Mouse (Mus musculus): ENCODE measurements around the gene Wnt10b. TPM values are rescaled to one million over a fixed set of nuclear protein-coding genes. Genes with fewer than 3 reads are reported as not detected.
A peak's percentile ranks its signal among the peaks of the same experiment; 100 is the strongest.

The Wnt10b gene
- polyA plus RNA-seq, 1 experiment from 2014 or later = not detected

DNA sequence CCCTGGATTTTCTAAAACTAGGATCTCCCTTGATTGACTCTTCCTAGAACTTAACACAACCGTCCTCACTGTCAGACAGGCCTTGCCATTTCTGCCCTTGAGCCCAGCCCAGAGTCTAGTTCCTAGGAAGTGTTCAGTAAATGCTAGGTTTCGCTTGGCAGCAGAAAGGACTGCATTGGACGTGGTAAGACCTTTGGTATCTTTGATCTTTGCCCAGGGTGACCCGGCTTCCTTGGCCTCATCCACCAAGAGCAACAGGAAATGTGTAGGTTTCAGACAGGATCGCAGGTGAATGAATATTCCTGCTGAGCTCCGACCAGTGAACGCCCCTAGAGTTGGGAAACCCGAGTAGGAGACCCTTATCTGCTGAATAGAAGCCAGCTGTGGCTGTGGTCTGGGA lies 25.0 kb upstream of the Wnt10b start:
- Histone ChIP-seq H3K36me3 (ENCODE audit: control insufficient read depth, insufficient read depth, low read length) (no peaks in the 10 kb centered on the region), H3K27me3 (replicated peaks; ENCODE audit: control insufficient read depth, insufficient read depth, low read length) (peaks cover 93% of the 10 kb centered on the region), H3K4me3 (ENCODE audit: low read depth, low read length) (no peak overlapping the region), H3K4me1 (ENCODE audit: control insufficient read depth, insufficient read depth, low read length) (peaks cover 15% of the 10 kb centered on the region), H3K9ac (ENCODE audit: low read length) (no peak overlapping the region), H3K27ac (ENCODE audit: low read depth, low read length) (no peak overlapping the region), H3K4me2 (ENCODE audit: low read length) (no peak overlapping the region), H3K9me3 (replicated peaks; ENCODE audit: control insufficient read depth, low read length) (no peaks in the 10 kb centered on the region)
- DNase-seq (ENCODE audit: low spot score) (no peak), ATAC-seq (no peak)
- under 1% methylated on average over 8 of the region's 8 CpGs for WGBS

DNA sequence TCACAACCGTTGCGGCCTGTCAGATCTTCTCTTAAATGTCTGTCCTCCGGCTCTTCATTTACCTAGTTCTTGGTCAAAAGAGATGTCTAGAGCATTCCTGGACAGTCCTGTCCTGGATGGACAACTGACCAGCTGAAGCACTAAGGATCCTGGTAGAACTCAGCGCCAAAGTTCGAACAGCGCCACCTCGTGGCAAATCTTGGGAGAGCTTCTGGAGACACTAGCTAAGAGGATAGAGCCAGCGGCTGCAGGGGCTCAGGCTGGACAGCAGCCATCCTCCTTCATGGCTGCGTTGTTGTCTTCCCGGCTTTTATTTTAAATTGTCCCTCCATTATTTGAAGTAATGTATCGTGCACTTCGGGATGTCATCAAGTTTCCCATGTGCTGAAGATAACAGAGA lies 21.4 kb upstream of the Wnt10b start:
- Histone ChIP-seq H3K4me1 (ENCODE audit: control insufficient read depth, insufficient read depth, low read length) (peaks cover 15% of the 10 kb centered on the region), H3K9ac (ENCODE audit: low read length) (no peak overlapping the region), H3K9me3 (replicated peaks; ENCODE audit: control insufficient read depth, low read length) (no peaks in the 10 kb centered on the region), H3K27me3 (replicated peaks; ENCODE audit: control insufficient read depth, insufficient read depth, low read length) (peaks cover 86% of the 10 kb centered on the region), H3K4me2 (ENCODE audit: low read length) (no peak overlapping the region), H3K36me3 (ENCODE audit: control insufficient read depth, insufficient read depth, low read length) (no peaks in the 10 kb centered on the region), H3K27ac (ENCODE audit: low read depth, low read length) (no peak overlapping the region), H3K4me3 (ENCODE audit: low read depth, low read length) (no peak overlapping the region)
- peak; percentile 80 for DNase-seq (ENCODE audit: low spot score)
- 13% methylated on average over 12 of the region's 12 CpGs for WGBS
- no peak for ATAC-seq

DNA sequence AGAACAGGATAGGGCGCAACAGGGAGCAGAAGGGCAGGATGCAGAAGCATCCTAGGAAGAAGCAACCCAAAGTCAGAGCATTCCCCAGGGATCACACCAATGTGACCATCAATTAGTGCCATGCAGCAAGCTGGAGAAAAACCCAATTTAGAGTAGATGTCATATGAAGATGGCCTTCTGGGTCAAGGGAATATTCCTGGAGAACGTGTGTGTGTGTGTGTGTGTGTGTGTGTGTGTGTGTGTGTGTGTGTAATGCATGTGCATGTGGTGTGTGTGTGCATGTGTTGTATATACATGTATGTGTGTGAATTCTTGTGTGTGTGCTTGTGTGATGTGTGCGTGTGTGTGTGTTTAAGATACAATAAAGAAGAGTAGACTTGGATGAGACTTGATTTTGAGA lies 21.0 kb upstream of the Wnt10b start:
- H3K36me3 ChIP-seq (ENCODE audit: control insufficient read depth, insufficient read depth, low read length) = no peaks in the 10 kb centered on the region
- ATAC-seq = no peak
- no peak overlapping the region for H3K4me3 ChIP-seq (ENCODE audit: low read depth, low read length)
- no peak for DNase-seq (ENCODE audit: low spot score)
- no peak overlapping the region for H3K27ac ChIP-seq (ENCODE audit: low read depth, low read length)
- peaks cover 86% of the 10 kb centered on the region for H3K27me3 ChIP-seq (replicated peaks; ENCODE audit: control insufficient read depth, insufficient read depth, low read length)
- H3K4me2 ChIP-seq (ENCODE audit: low read length) = no peak overlapping the region
- no peak overlapping the region for H3K9ac ChIP-seq (ENCODE audit: low read length)
- 43% methylated on average over 3 of the region's 3 CpGs for WGBS
- H3K9me3 ChIP-seq (replicated peaks; ENCODE audit: control insufficient read depth, low read length) = no peaks in the 10 kb centered on the region
- peaks cover 15% of the 10 kb centered on the region for H3K4me1 ChIP-seq (ENCODE audit: control insufficient read depth, insufficient read depth, low read length)

DNA sequence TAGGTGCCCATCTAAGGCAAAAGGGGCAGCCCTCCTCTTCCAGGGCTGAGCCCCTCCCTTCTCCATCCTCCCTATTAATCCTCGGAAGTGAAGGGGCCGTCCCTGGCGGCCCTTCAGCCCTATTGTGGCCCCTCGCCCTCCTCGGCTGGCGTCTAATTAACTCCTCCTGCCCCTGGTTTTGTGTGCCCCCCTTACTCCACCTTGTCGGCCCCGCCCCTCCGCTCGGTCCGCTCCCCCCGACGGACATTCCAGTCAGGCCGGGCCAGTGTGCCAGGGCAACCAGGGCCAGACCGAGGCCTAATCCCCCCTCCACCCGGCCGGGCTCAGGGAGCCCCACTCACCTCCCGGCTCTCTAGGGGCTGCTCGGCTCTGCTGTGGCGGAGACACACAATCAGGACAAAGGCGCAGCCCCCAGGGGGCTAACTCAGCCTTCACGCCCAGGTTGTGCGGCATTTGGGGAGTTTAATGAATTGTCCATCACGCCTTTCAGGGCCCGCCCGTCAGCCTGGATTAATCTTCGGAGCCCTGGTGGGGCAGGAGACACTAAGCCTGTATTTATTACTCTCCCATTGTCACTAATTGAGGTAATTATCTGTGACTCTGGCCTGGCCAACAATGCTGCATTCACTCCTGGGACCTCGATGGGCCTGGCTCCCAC lies 20.0 kb upstream of the Wnt10b start:
- Histone ChIP-seq H3K27me3 (replicated peaks; ENCODE audit: control insufficient read depth, insufficient read depth, low read length) (peaks cover 86% of the 10 kb centered on the region), H3K36me3 (ENCODE audit: control insufficient read depth, insufficient read depth, low read length) (no peaks in the 10 kb centered on the region), H3K9me3 (replicated peaks; ENCODE audit: control insufficient read depth, low read length) (no peaks in the 10 kb centered on the region), H3K4me3 (ENCODE audit: low read depth, low read length) (no peak overlapping the region), H3K4me2 (ENCODE audit: low read length) (peak overlapping the region; percentile 27), H3K9ac (ENCODE audit: low read length) (no peak overlapping the region), H3K27ac (ENCODE audit: low read depth, low read length) (no peak overlapping the region), H3K4me1 (ENCODE audit: control insufficient read depth, insufficient read depth, low read length) (peaks cover 15% of the 10 kb centered on the region)
- ATAC-seq (peak; percentile 88), DNase-seq (ENCODE audit: low spot score) (peak; percentile 82)
- 1% methylated on average over 28 of the region's 28 CpGs for whole genome bisulfite sequencing

DNA sequence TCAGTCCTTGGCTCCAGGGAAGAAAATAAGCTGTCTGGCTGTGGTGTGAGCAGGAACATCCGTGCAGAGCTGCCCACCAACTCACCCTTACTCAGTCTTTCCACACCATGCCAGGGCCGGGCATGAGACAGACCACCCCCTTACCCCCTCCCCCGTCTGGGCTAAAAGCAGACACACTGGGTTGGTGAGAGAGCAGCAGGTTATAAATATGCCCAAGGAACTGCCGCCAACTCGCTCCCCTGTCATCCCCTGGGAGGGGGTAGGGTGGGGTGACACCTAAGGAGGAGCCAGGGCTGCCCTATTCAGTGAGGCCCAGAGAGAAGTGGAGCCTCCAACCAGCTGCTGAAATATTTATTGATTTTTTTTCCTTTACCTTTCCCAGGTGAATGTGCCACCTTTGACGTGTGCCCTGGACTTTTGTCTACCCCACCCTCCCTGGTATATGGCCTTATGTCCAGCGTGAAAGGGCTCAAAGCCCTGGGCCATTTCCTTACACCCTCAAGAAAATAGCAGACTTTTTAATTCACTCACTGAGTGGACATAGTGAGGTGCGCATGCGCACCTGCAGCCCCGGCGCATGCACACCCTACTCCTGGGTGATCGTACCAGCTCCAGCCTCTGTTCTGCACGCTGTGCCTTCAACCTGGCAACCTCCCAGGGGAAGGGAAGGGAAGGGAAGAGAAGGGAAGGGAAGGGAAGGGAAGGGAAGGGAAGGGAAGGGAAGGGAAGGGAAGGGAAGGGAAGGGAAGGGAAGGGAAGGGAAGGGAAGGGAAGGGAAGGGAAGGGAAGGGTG lies 19.0 kb upstream of the Wnt10b start:
- Histone ChIP-seq H3K36me3 (ENCODE audit: control insufficient read depth, insufficient read depth, low read length) (no peaks in the 10 kb centered on the region), H3K9ac (ENCODE audit: low read length) (no peak overlapping the region), H3K4me3 (ENCODE audit: low read depth, low read length) (no peak overlapping the region), H3K27ac (ENCODE audit: low read depth, low read length) (no peak overlapping the region), H3K9me3 (replicated peaks; ENCODE audit: control insufficient read depth, low read length) (no peaks in the 10 kb centered on the region), H3K27me3 (replicated peaks; ENCODE audit: control insufficient read depth, insufficient read depth, low read length) (peaks cover 86% of the 10 kb centered on the region), H3K4me1 (ENCODE audit: control insufficient read depth, insufficient read depth, low read length) (peaks cover 15% of the 10 kb centered on the region), H3K4me2 (ENCODE audit: low read length) (no peak overlapping the region)
- ATAC-seq (no peak), DNase-seq (ENCODE audit: low spot score) (peak; percentile 78)
- WGBS = 1% methylated on average over 13 of the region's 13 CpGs

DNA sequence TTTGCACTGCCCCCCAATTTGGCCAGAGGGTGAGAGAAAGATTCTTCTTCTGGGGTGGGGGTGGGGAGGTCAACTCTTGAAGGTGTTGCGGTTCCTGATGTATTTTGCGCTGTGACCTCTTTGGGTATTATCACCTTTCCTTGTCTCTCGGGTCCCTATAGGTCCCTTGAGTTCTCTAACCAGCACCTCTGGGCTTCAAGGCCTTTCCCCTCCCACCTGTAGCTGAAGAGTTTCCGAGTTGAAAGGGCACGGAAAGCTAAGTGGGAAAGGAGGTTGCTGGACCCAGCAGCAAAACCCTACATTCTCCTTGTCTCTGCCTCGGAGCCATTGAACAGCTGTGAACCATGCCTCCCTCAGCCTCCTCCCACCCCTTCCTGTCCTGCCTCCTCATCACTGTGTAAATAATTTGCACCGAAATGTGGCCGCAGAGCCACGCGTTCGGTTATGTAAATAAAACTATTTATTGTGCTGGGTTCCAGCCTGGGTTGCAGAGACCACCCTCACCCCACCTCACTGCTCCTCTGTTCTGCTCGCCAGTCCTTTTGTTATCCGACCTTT lies 15.3 kb upstream of the Wnt10b start:
- 2% methylated on average over 13 of the region's 13 CpGs for WGBS
- Histone ChIP-seq H3K27ac (ENCODE audit: low read depth, low read length) (no peak overlapping the region), H3K27me3 (replicated peaks; ENCODE audit: control insufficient read depth, insufficient read depth, low read length) (peaks cover 92% of the 10 kb centered on the region), H3K4me2 (ENCODE audit: low read length) (peak overlapping the region; percentile 39; the same call in 1 of the 2 replicates), H3K36me3 (ENCODE audit: control insufficient read depth, insufficient read depth, low read length) (no peaks in the 10 kb centered on the region), H3K4me1 (ENCODE audit: control insufficient read depth, insufficient read depth, low read length) (peaks cover 10% of the 10 kb centered on the region), H3K4me3 (ENCODE audit: low read depth, low read length) (peak overlapping the region; percentile 25; the same call in 1 of the 2 replicates), H3K9me3 (replicated peaks; ENCODE audit: control insufficient read depth, low read length) (no peaks in the 10 kb centered on the region), H3K9ac (ENCODE audit: low read length) (no peak overlapping the region)
- ATAC-seq (no peak), DNase-seq (ENCODE audit: low spot score) (no peak)

DNA sequence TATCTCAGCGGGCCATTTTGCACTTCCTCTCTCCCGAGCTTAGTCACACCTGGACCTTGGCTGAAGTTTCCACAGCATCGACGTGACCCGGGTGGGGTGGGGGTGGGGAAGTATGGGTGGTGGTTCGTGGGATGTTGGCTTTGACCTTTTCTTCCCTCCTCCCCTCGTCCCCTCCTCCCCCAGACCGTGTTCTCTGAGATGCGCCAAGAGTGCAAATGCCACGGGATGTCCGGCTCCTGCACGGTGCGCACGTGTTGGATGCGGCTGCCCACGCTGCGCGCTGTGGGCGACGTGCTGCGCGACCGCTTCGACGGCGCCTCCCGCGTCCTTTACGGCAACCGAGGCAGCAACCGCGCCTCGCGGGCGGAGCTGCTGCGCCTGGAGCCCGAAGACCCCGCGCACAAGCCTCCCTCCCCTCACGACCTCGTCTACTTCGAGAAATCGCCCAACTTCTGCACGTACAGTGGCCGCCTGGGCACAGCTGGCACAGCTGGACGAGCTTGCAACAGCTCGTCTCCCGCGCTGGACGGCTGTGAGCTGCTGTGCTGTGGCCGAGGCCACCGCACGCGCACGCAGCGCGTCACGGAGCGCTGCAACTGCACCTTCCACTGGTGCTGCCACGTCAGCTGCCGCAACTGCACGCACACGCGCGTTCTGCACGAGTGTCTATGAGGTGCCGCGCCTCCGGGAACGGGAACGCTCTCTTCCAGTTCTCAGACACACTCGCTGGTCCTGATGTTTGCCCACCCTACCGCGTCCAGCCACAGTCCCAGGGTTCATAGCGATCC lies 14.5 kb upstream of the Wnt10b start:
- ATAC-seq = no peak
- under 1% methylated on average over 75 of the region's 75 CpGs for WGBS

DNA sequence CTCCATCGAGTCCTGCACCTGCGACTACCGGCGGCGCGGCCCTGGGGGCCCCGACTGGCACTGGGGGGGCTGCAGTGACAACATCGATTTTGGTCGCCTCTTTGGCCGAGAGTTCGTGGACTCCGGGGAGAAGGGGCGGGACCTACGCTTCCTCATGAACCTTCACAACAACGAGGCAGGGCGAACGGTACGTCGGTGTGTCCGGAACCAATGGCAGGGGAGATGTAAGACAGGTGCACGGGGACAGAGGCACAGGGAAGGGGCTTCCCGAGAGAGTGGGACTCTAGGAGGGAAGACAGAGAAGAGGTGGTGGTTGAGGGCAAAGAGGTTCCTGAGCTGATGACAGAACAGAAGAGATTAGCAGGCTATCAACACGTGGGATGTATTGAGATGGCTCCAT lies 13.8 kb upstream of the Wnt10b start:
- Histone ChIP-seq H3K4me1 (ENCODE audit: control insufficient read depth, insufficient read depth, low read length) (peaks cover under 1% of the 10 kb centered on the region; the same call in 1 of the 2 replicates), H3K9ac (ENCODE audit: low read length) (no peak overlapping the region), H3K4me3 (ENCODE audit: low read depth, low read length) (no peak overlapping the region), H3K36me3 (ENCODE audit: control insufficient read depth, insufficient read depth, low read length) (no peaks in the 10 kb centered on the region), H3K27ac (ENCODE audit: low read depth, low read length) (no peak overlapping the region), H3K9me3 (replicated peaks; ENCODE audit: control insufficient read depth, low read length) (no peaks in the 10 kb centered on the region), H3K27me3 (replicated peaks; ENCODE audit: control insufficient read depth, insufficient read depth, low read length) (peaks cover 98% of the 10 kb centered on the region), H3K4me2 (ENCODE audit: low read length) (no peak overlapping the region)
- no peak for DNase-seq (ENCODE audit: low spot score)
- no peak for ATAC-seq
- 1% methylated on average over 23 of the region's 23 CpGs for WGBS

More for the DNA sequence above, 14.5 kb upstream of the Wnt10b start:
- peak; percentile 57 for DNase-seq (ENCODE audit: low spot score)
- peak overlapping the region; percentile 25 for H3K4me3 ChIP-seq (ENCODE audit: low read depth, low read length)
- no peak overlapping the region for H3K27ac ChIP-seq (ENCODE audit: low read depth, low read length)
- no peaks in the 10 kb centered on the region for H3K9me3 ChIP-seq (replicated peaks; ENCODE audit: control insufficient read depth, low read length)
- H3K4me1 ChIP-seq (ENCODE audit: control insufficient read depth, insufficient read depth, low read length) = peaks cover 5% of the 10 kb centered on the region; the same call in 1 of the 2 replicates
- H3K27me3 ChIP-seq (replicated peaks; ENCODE audit: control insufficient read depth, insufficient read depth, low read length) = peaks cover 97% of the 10 kb centered on the region
- no peaks in the 10 kb centered on the region for H3K36me3 ChIP-seq (ENCODE audit: control insufficient read depth, insufficient read depth, low read length)
- H3K9ac ChIP-seq (ENCODE audit: low read length) = no peak overlapping the region
- H3K4me2 ChIP-seq (ENCODE audit: low read length) = peak overlapping the region; percentile 39

Measured in forebrain, embryonic 14.5 days (tissue).